Mouse (Mus musculus): ENCODE measurements around the gene Gsta4. TPM values are rescaled to one million over a fixed set of nuclear protein-coding genes. Genes with fewer than 3 reads are reported as not detected.
A peak's percentile ranks its signal among the peaks of the same experiment; 100 is the strongest.

The Gsta4 gene
- total and polyA plus RNA-seq, 3 experiments = 1.4 to 6.8 (median 4.5) TPM

GRCm38 (mm10) chr9:78176831-78177230 lies 5.7 kb upstream of the Gsta4 start:
- Histone ChIP-seq H3K4me1 (ENCODE audit: insufficient read depth, low read depth, low read length) (peaks cover 13% of the 10 kb centered on the region), H3K27me3 (ENCODE audit: insufficient read depth, low read length) (no peaks in the 10 kb centered on the region), H3K4me3 (ENCODE audit: low read depth, low read length) (no peak overlapping the region; the same call in 1 of the 2 replicates), H3K9me3 (replicated peaks) (no peaks in the 10 kb centered on the region), H3K36me3 (replicated peaks) (no peaks in the 10 kb centered on the region)
- DNase-seq (ENCODE audit: low spot score) (no peak), ATAC-seq (ENCODE audit: extremely low read depth, insufficient number of reproducible peaks, low FRiP score, poor library complexity, severe bottlenecking) (no peak)
- TF ChIP-seq GATA1 (IDR thresholded peaks at IDR 0.05; ENCODE audit: borderline replicate concordance, low read length) = no peak
- TF ChIP-seq TAL1 (conservative IDR thresholded peaks at IDR 0.05; ENCODE audit: low read depth, low read length) = no peak
- no peak for TF ChIP-seq POLR2AphosphoS5 (IDR thresholded peaks at IDR 0.05; ENCODE audit: insufficient replicate concordance, low read depth, low read length)
- no peak for TF ChIP-seq GATA2 (IDR thresholded peaks at IDR 0.05; ENCODE audit: borderline replicate concordance, low read depth, low read length)
- no peak for TF ChIP-seq CTCF (IDR thresholded peaks at IDR 0.05; ENCODE audit: low read depth, low read length)

- ATAC-seq (ENCODE audit: extremely low read depth, insufficient number of reproducible peaks, low FRiP score, poor library complexity, severe bottlenecking) (no peak), DNase-seq (ENCODE audit: low spot score) (no peak)
- Histone ChIP-seq H3K4me3 (ENCODE audit: low read depth, low read length) (no peak overlapping the region), H3K36me3 (replicated peaks) (no peaks in the 10 kb centered on the region), H3K27me3 (ENCODE audit: insufficient read depth, low read length) (no peaks in the 10 kb centered on the region), H3K4me1 (ENCODE audit: insufficient read depth, low read depth, low read length) (peaks cover 13% of the 10 kb centered on the region), H3K9me3 (replicated peaks) (no peaks in the 10 kb centered on the region)
- TF ChIP-seq CTCF (IDR thresholded peaks at IDR 0.05; ENCODE audit: low read depth, low read length) = no peak
- no peak for TF ChIP-seq GATA1 (IDR thresholded peaks at IDR 0.05; ENCODE audit: borderline replicate concordance, low read length)
- no peak for TF ChIP-seq GATA2 (IDR thresholded peaks at IDR 0.05; ENCODE audit: borderline replicate concordance, low read depth, low read length)
- no peak for TF ChIP-seq POLR2AphosphoS5 (IDR thresholded peaks at IDR 0.05; ENCODE audit: insufficient replicate concordance, low read depth, low read length)
- no peak for TF ChIP-seq TAL1 (conservative IDR thresholded peaks at IDR 0.05; ENCODE audit: low read depth, low read length)
These were observed 4.4 kb upstream of the Gsta4 start for GRCm38 (mm10) chr9:78178197-78178596.

- TF ChIP-seq GATA1 (IDR thresholded peaks at IDR 0.05; ENCODE audit: borderline replicate concordance, low read length) (no peak), CTCF (IDR thresholded peaks at IDR 0.05; ENCODE audit: low read depth, low read length) (no peak), GATA2 (IDR thresholded peaks at IDR 0.05; ENCODE audit: borderline replicate concordance, low read depth, low read length) (no peak), POLR2AphosphoS5 (IDR thresholded peaks at IDR 0.05; ENCODE audit: insufficient replicate concordance, low read depth, low read length) (no peak), TAL1 (conservative IDR thresholded peaks at IDR 0.05; ENCODE audit: low read depth, low read length) (no peak)
- Histone ChIP-seq H3K4me3 (ENCODE audit: low read depth, low read length) (no peak overlapping the region), H3K27me3 (ENCODE audit: insufficient read depth, low read length) (no peaks in the 10 kb centered on the region), H3K36me3 (replicated peaks) (no peaks in the 10 kb centered on the region), H3K9me3 (replicated peaks) (no peaks in the 10 kb centered on the region), H3K4me1 (ENCODE audit: insufficient read depth, low read depth, low read length) (peaks cover 13% of the 10 kb centered on the region)
- DNase-seq (ENCODE audit: low spot score) (no peak), ATAC-seq (ENCODE audit: extremely low read depth, insufficient number of reproducible peaks, low FRiP score, poor library complexity, severe bottlenecking) (no peak)
These were observed 3.5 kb upstream of the Gsta4 start for GRCm38 (mm10) chr9:78179071-78179470.

GRCm38 (mm10) chr9:78185686-78186085 lies 3.1 kb downstream of the Gsta4 start:
- Histone ChIP-seq H3K4me1 (ENCODE audit: insufficient read depth, low read depth, low read length) (peaks cover 14% of the 10 kb centered on the region), H3K4me3 (ENCODE audit: low read depth, low read length) (no peak overlapping the region), H3K27me3 (ENCODE audit: insufficient read depth, low read length) (0 out of 2 replicates have a peak, but pooled peaks cover 3% of the 10 kb centered on the region), H3K36me3 (replicated peaks) (no peaks in the 10 kb centered on the region), H3K9me3 (replicated peaks) (no peaks in the 10 kb centered on the region)
- no peak for DNase-seq (ENCODE audit: low spot score)
- TF ChIP-seq GATA1 (IDR thresholded peaks at IDR 0.05; ENCODE audit: borderline replicate concordance, low read length) (no peak), CTCF (IDR thresholded peaks at IDR 0.05; ENCODE audit: low read depth, low read length) (no peak), POLR2AphosphoS5 (IDR thresholded peaks at IDR 0.05; ENCODE audit: insufficient replicate concordance, low read depth, low read length) (no peak)
- ATAC-seq (ENCODE audit: extremely low read depth, insufficient number of reproducible peaks, low FRiP score, poor library complexity, severe bottlenecking) = no peak

GRCm38 (mm10) chr9:78188910-78189309 lies 6.3 kb downstream of the Gsta4 start:
- Histone ChIP-seq H3K27me3 (ENCODE audit: insufficient read depth, low read length) (0 out of 2 replicates have a peak, but pooled peaks cover 3% of the 10 kb centered on the region), H3K4me3 (ENCODE audit: low read depth, low read length) (no peak overlapping the region), H3K9me3 (replicated peaks) (no peaks in the 10 kb centered on the region), H3K36me3 (replicated peaks) (no peaks in the 10 kb centered on the region), H3K4me1 (ENCODE audit: insufficient read depth, low read depth, low read length) (peaks cover 27% of the 10 kb centered on the region)
- ATAC-seq (ENCODE audit: extremely low read depth, insufficient number of reproducible peaks, low FRiP score, poor library complexity, severe bottlenecking) = peak; percentile 19
- TF ChIP-seq POLR2AphosphoS5 (IDR thresholded peaks at IDR 0.05; ENCODE audit: insufficient replicate concordance, low read depth, low read length) (no peak), CTCF (IDR thresholded peaks at IDR 0.05; ENCODE audit: low read depth, low read length) (no peak), GATA2 (IDR thresholded peaks at IDR 0.05; ENCODE audit: borderline replicate concordance, low read depth, low read length) (no peak), TAL1 (conservative IDR thresholded peaks at IDR 0.05; ENCODE audit: low read depth, low read length) (no peak), GATA1 (IDR thresholded peaks at IDR 0.05; ENCODE audit: borderline replicate concordance, low read length) (no peak)
- no peak for DNase-seq (ENCODE audit: low spot score)

GRCm38 (mm10) chr9:78190651-78191634 lies 8.4 kb downstream of the Gsta4 start:
- H3K4me1 ChIP-seq (ENCODE audit: insufficient read depth, low read depth, low read length) = peaks cover 27% of the 10 kb centered on the region
- TF ChIP-seq CTCF (IDR thresholded peaks at IDR 0.05; ENCODE audit: low read depth, low read length) = no peak
- ATAC-seq (ENCODE audit: extremely low read depth, insufficient number of reproducible peaks, low FRiP score, poor library complexity, severe bottlenecking) (no peak), DNase-seq (ENCODE audit: low spot score) (no peak)
- H3K9me3 ChIP-seq (replicated peaks) = no peaks in the 10 kb centered on the region
- no peak overlapping the region; the same call in 1 of the 2 replicates for H3K4me3 ChIP-seq (ENCODE audit: low read depth, low read length)
- H3K27me3 ChIP-seq (ENCODE audit: insufficient read depth, low read length) = peaks cover 9% of the 10 kb centered on the region; the same call in 1 of the 2 replicates
- no peaks in the 10 kb centered on the region for H3K36me3 ChIP-seq (replicated peaks)

Measured in G1E (cell line).